Mouse (Mus musculus) cerebellum, postnatal 25 days (tissue): ENCODE measurements around the gene Pcca.
A peak's percentile ranks its signal among the peaks of the same experiment; 100 is the strongest.

Source experiments
- DNase-seq, 2 experiments: peaks; one replicate each; pipeline ENCODE4 v3.0.0; 2021; ENCODE audit warnings: mixed read lengths in 2 of 2

Pcca gene

DNA sequence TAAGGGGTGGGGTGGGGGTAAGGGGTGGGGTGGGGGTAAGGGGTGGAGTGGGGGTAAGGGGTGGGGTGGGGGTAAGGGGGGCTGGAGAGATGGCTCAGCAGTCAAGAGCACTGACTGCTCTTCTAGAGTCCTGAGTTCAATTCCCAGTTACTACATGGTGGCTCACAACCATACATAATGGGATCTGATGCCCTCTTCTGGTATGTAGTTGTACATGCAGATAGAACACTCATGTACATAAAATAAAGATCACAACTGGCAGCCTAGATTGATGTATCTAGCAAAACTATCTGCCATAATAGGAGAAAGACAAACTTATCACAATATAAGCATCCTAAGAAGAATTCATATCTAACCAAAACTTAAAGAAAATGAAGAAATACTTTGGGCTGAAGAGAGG, 364.4 kb downstream of the Pcca start:
- DNase-seq = no peak

DNA sequence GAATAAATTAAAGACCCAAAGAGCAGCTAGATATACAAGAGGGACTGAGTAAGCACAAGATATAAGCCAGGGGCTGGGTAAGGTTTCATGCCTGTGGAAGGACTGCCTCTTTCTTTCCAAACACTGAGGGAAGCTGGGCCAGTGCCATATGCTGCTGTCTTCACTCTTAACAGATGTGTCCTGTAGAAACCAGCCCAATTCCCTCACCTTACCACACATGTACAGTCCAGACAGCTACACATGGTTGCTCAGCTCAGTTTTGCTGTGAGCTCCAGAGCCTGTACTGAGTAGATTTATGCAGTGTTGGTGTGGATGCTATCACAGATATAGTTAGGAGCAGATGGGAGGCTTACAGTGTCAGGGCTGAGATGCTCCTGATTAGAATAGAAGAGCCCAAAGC, 366.6 kb downstream of the Pcca start:
- DNase-seq = peak; percentile 47 to 54

DNA sequence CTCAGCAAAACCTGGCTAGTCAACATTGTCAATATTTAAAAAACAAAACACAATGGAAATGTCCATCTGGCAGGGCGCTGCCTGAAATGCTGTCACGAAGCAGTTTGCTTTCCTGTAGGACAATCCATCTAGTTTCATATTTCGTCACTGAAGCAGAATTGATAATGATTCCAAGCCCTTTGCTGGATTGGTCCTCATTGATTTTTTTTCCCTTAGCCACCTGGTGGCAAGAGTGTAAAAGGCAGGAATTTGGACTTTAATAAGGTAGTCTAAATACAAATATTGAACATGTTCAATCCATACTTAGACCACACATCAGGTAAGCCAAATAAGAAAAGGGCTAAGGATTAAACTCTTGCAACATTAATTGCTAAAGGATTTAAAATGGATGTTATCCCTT, 367.1 kb downstream of the Pcca start:
- no peak for DNase-seq

- no peak for DNase-seq
These were observed 367.6 kb downstream of the Pcca start for GRCm38 (mm10) chr14:122901715-122902114.

GRCm38 (mm10) chr14:122902136-122902535, 368.0 kb downstream of the Pcca start:
- peak; percentile 75 to 81 for DNase-seq

- peak; percentile 96 for DNase-seq
These were observed 368.8 kb downstream of the Pcca start for GRCm38 (mm10) chr14:122902884-122903283.

DNA sequence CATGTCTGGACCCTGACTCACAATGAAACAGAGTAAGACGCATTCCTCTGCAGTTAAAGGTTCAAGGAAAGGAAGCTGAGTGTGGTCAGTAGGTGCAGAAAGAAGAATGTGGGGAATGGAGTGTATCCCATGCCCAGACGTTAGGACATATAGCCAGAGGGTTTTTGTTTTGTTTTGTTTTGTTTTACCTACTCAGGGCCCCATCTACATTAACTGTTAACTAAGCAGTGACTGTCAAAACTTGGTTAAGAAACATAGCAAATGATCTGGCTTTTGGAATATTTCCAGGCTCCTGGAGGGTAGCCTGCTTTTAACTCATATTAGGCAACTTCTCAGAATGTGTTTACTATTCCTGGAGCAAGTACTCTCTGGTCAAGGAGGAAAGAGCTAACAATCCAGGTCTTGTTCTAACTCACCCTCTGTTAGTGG, 369.8 kb downstream of the Pcca start:
- no peak for DNase-seq

DNA sequence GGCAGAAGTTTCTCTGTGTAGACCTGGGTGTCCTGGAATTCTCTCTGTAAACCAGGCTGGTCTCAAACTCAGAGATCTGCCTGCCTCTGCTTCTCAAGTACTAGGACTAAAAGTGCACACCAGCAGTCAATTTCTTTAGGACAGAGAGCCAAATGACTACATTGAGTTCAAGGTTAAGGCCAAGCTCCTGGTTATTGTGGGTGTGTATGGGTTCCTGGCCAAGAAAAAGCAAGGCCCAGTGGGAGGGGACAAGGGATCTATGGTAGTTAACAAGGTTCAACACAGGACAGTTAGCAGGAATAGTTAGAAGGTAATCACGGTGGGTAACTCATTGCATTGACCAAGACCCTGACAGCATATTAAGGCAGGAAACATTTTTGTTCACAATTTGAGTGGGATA, 370.9 kb downstream of the Pcca start:
- DNase-seq = no peak

DNA sequence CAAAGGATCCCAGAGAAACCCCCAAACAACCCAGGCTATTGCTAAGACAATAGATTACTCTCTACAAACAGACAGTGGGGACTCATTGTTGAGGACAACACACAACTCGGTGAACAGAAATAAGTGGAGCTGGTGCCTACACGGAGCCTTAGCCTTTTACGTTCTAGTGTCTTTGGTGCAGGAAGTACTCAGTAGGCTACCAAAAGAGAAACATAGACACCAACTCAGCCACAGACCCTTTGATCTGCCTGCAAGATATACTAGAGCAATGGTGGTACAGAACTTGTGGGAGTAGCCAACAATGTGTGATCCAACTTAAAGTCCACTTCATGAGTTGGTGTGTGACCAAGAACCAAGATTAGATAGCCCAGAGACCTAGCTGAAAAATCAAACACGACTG, 374.0 kb downstream of the Pcca start:
- DNase-seq = no peak

DNA sequence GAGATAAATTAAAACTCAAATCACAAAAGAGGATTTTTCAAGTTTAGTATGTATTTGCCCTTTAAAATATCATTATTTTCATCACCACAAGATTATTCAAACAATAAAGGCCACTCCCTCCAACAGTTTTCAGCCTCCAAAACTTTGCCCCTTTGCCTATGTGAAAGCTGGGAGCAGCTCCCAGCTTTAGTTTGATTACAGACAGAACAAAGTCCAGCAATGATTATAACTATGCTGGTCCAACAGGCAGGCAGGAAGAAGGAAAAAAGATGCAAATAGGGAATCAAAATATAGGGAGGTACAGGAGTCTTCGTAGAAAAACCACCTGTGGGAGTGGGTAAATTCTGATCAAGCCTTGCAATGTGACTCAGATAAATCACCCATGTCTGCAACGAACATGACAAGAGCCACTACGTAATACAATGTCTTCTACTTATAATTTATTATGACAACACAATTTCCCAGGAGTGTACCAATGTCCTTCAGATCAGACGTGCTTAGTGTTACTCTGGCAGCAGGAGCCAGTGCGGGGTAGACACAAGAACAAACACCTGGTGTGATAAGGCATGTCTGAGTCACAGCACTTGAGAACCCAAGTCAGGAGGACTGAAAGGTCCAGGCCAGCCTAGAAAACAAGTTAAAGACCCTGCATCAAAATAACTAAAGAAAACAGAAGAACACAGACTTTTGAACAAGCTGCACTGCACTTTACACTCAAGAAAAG, 375.4 kb downstream of the Pcca start:
- no peak for DNase-seq

DNA sequence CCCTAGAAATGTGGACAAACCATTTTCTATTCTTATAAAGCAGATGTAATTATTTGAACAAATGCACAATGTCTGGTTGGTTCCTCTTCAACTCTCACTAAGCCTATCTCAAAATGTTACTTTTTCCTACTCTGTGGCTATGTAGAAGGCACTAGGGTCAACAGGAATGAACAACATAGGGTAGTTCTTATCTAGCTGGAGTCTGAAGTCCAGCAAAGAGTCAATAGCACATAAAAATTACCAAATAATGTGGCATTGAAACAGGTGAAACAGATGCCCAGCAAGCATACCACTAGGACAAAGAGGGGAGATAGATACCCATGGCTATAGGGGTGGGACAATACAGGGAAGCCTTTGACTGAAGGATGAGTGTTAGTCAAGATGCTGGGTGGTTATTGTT, 377.1 kb downstream of the Pcca start:
- DNase-seq = no peak

GRCm38 (mm10) chr14:122912137-122912536, 378.0 kb downstream of the Pcca start:
- DNase-seq = no peak

GRCm38 (mm10) chr14:122912812-122913498, 378.8 kb downstream of the Pcca start:
- DNase-seq = peak; percentile 89 to 91

DNA sequence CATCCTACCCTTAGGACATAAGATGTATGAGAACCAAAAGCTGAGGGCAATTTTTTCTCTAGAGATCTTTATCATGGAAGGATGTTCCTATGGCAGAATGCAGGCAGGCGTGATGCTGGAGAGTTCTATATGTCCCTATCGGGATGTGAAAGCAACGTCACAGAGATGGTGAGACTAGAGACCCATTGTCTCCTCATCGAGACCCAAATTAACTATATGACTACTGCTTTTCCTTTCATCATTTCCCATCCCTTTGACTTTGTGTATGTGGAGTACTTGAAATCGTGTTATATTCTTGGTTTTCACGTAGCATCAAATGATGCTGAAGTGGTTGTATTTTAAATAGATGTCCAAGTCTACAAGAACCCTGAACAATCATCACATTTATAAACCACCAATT, 379.5 kb downstream of the Pcca start, which contains the start of gene Ggact:
TSS of gene Ggact (minus strand) at position 101 of the 400 bp plus-strand sequence.
- no peak for DNase-seq

GRCm38 (mm10) chr14:122917676-122918075, 383.6 kb downstream of the Pcca start:
- no peak for DNase-seq

GRCm38 (mm10) chr14:122920011-122920410, 385.9 kb downstream of the Pcca start:
- no peak for DNase-seq

- peak; percentile 52 to 65 for DNase-seq
These were observed 402.3 kb downstream of the Pcca start for GRCm38 (mm10) chr14:122936460-122936859.
